Mouse (Mus musculus) c-Kit-positive CD71-negative TER-119-negative erythroid progenitor cells, embryonic 14.5 days (primary cell): ENCODE measurements around the gene Taar9.
"Not testable (repeated sequence)": the region's sequence is repeated elsewhere in the genome, so short reads cannot be mapped to it uniquely, and the experiment has no call there.

Source experiments
- DNase-seq: peaks from one replicate; pipeline ENCODE4 v3.0.0-alpha.2; 2013; ENCODE audit warnings: low read depth

Gene Taar9

DNA sequence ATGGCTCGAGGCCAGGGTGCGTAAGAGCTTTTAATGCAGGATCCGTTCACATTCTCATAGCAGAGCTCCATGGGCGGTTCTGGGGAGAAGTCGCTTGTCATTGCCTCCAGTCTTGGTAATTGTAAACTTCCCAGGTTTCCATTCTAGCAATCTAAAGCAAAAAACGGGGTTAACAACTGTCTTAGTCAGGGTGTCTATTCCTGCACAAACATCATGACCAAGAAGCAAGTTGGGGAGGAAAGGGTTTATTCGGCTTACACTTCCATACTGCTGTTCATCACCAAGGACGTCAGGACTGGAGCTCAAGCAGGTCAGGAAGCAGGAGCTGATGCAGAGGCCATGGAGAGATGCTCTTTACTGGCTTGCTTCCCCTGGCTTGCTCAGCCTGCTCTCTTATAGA is at the start of gene Taar9:
Taar9 (minus strand) TSS at position 101 of the 400 bp plus-strand sequence.
- not testable (repeated sequence) for DNase-seq

- DNase-seq, result no peak
Observed at GRCm38 (mm10) chr10:24158470-24159254, 49.3 kb upstream of the Taar9 start.

DNA sequence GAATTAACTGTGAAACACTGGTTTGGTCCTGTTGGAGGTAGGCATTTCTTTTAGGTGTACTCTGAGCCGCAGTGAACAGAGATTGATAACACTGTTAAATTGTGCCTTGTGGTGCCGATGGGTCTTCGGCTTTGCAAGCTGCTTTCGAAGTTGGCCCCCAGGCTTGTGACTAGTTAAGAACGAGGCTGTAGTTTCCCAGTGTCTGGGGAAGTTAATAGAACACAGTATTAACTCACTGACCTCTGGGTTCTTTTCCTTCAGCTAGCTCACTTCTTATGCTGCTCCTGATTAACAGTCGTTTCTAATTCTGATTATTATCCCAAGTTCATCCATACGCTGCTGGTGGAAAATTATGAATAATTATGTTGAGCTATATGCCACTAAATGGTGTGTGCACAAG is 40.8 kb upstream of the Taar9 start:
- no peak for DNase-seq

GRCm38 (mm10) chr10:24149135-24149781 is 39.9 kb upstream of the Taar9 start, which contains the start of gene Stx7:
Gene Stx7, plus strand, starts transcription at chr10:24149302.
- DNase-seq, result peak; percentile 87

GRCm38 (mm10) chr10:24142735-24143134 is 33.4 kb upstream of the Taar9 start:
- no peak for DNase-seq

DNA sequence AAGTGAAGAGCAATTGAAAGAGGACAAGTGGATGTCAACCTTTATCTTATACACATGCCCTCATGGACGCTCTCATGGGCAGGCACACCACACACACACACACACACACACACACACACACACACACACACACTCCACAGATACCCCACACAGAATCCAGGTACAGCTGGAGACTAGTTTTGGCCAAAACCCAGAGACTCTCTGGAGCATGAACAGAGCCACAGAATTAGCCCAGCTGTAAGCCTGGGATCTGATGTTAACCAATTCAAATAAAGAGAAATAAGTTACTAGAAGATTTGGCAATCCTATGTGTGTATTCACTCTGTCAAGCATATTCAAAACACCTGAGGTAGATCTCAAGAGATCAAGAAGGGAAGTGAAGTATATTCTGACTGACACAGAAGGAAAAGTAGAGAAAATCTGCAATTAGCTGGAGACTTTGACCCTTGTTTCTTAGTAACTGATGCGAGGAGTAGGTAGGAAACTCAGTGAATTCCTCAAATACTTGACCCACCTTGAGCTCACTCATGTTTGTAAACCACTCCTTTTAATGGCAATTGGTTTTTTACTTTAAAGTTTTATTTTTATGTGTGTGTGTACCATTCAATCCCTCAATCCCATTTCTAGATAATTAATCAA is 29.4 kb upstream of the Taar9 start:
- DNase-seq, result no peak

DNA sequence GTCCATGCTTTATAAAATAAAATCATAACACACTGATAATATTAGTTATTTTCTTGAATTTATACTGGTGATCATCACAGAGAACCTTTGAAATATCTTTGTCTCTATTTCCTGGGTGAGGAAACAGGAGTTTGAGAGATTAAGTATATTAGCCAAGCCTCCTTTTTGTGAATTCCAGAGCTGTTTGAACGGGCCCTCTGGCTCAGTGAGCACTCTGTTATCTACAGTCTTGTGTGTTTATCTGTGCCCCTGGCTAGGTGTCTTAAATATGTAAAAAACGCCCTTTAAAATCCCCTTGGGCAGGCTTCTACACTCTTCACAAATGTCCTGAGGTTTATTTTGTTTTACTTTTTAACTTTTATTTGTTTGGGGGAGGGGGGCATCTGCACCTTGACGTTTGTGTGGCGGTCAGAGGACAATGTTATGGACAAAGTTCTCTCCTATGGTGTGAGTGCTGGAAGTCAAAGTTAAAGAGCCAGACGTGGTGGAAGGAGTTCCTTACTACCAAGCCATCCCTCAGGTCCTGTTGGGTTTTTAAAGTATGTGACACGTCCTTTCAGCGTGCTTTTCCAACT is 24.8 kb upstream of the Taar9 start:
- DNase-seq, result no peak

- no peak for DNase-seq
Observed at GRCm38 (mm10) chr10:24133132-24133531, 23.8 kb upstream of the Taar9 start.

DNA sequence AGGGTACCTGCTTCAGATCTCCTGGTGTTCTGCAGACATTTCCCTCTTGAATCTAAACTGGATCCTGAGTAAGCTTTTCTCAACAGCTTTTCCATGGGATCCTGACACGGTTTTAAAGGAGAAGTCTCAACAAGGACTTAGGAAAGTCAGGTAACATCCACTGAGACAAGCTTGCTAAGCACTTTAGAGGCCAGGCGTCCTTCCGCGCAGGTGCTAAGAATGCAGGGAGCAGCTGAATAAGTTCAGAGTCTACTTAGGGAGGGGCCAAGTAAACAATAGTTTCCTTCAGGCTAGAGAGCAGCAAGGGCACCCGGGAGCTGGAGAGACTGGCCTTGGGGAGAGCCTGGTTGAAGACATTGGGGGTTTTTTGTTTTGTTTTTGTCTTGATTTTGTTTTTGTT is 22.9 kb upstream of the Taar9 start:
- DNase-seq, result no peak

GRCm38 (mm10) chr10:24131451-24132262 is 22.3 kb upstream of the Taar9 start:
- DNase-seq, result peak; percentile 57

DNA sequence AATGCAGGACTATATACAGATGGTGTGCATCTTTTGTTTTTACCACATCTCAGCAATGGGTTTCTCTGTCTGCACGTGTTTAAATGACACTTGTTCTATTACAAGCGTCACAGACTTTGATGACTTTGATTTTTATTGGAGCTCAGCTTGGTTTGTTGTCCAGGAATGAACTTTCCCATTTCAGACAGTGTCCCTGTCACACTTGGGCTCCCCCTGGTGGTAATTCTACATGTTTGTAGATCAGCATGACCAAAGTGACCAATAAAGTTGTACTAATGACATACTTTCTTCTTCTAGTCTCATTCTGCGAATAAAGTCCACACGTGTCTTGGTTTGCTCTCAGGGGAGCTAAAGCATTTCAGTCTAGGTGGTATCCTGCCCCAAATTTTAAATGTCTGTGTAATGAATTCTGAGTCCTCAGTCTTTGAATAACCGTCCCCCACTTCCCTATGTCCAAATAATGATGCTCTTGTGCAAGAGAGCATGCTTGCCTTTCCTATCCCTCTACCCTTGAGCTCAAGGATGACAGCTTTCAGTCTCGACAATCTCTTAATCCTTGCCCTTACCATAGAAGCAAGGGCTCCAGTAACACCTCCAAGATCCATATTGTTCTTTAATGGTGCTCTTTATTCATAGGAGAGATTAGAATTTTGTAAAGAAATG is 1.9 kb upstream of the Taar9 start:
- DNase-seq, result peak; percentile 36

- DNase-seq, result no peak
Observed at GRCm38 (mm10) chr10:24108236-24108635, 1.1 kb downstream of the Taar9 start.

- DNase-seq, result no peak
Observed at GRCm38 (mm10) chr10:24107747-24108146, 1.6 kb downstream of the Taar9 start.

DNA sequence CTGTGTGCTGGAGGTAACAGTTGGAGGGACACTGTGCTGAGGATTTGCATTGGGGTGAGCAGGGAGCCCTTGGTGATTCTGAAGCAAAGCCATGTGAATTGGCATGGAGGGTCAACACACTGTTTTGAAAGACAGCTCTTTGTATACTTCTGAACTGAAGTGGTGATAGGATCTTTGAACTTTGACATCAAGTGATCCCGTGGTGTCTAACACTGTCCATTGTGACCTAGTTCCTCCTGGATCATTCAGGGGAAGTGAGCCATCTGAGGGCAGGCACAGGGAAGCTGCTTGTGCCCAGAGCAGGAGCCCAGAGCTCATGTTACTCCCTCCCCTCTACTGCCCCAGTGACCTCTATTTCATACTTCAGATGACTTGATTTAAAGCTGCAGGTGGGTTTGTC is 6.0 kb downstream of the Taar9 start:
- not testable (repeated sequence) for DNase-seq

- not testable (repeated sequence) for DNase-seq
Observed at GRCm38 (mm10) chr10:24101812-24102211, 7.5 kb downstream of the Taar9 start, which contains the start of gene Taar8c. Gene Taar8c, minus strand, starts transcription at chr10:24101912.

GRCm38 (mm10) chr10:24097010-24097409 is 12.3 kb downstream of the Taar9 start:
- DNase-seq, result not testable (repeated sequence)

GRCm38 (mm10) chr10:24092194-24092593 is 17.1 kb downstream of the Taar9 start, which contains the start of gene Taar8b:
Gene Taar8b, minus strand, starts transcription at chr10:24092294.
- no peak for DNase-seq

DNA sequence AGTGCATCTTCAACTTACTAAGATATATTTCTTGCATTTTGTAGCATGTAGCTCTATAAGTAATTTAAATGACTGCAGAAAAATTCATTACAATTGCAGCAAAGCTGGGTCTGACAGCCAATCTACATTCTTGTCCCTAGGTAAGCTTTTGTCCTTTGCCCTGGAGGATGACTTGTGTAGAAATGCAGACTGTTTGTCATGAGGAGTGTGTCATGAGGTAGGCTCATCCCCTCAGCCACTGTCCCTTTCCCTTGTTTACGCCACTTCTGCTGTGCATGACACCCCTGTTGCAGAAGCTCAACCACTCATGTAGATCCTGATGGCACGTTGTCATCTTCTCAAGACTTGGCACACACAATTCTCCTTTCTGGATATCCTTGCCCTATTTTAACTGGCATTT is 22.2 kb downstream of the Taar9 start:
- DNase-seq, result no peak

GRCm38 (mm10) chr10:24086555-24086954 is 22.8 kb downstream of the Taar9 start:
- DNase-seq, result no peak

DNA sequence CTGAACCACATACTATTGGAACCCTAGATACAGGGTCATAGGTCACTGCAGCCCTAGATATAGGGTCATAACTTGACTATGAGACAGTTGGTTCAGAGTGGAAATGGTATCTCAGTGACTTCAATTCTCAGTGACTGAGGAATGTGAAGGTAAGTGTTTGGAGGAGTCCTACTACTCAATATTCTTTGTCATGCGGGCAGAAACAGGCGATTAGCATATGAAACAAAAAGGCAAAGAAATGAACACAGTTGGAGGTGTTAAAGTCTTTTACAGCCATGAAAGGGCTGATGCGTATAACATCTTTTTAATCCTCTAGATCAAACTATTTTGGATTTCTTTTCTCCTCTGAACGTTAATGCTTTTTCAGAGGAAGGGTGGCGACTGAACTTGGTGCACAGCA is 23.4 kb downstream of the Taar9 start:
- DNase-seq, result no peak

DNA sequence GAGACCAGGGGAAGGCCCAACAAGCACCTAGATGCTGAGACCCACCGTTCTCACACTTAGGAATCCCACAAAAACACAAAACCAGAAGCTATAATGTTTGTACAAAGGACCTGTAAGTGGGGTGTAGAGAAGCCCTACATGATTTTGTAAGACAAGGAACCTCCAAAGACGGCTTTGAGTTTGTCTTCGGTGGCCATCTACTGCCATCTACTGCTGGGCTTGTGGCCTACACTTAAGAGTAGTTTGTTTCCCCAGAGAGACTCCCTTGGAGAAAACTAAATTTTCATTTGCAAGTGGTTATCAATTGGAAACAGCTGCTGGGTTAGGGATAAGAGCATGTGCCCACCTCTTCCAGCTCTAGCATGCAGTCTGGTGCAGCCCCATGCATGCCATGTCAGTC is 29.2 kb downstream of the Taar9 start:
- DNase-seq, result peak; percentile 26
